Mouse (Mus musculus) midbrain, embryonic 12.5 days (tissue): ENCODE results near the gene Tex9. TPM values are rescaled to one million over a fixed set of nuclear protein-coding genes. Genes with fewer than 3 reads are reported as not detected.
"Not testable (repeated sequence)": the region's sequence is repeated elsewhere in the genome, so short reads cannot be mapped to it uniquely, and the experiment has no call there.

Source experiments
- ATAC-seq: fragments of 200-750 bp; cut with Nextera tagmentation; 2 replicates; pipeline ENCODE4 v1.8.0; 2017; ENCODE audit warnings: low read depth, moderate TSS enrichment, moderate library complexity; ENCODE audit not compliant: low FRiP score
- H3K27ac ChIP-seq: fragments of 300-500 bp; sonication (generic); replicated peaks from 2 replicates; pipeline ENCODE4 v1.5.1; 2016; ENCODE audit warnings: mild to moderate bottlenecking
- H3K27me3 ChIP-seq: fragments of 300-500 bp; sonication (generic); 2 replicates; pipeline ENCODE4 v1.6.1; 2016; ENCODE audit warnings: mild to moderate bottlenecking
- H3K36me3 ChIP-seq: fragments of 300-500 bp; sonication (generic); 2 replicates; pipeline ENCODE4 v1.6.1; 2016
- H3K4me1 ChIP-seq: fragments of 300-500 bp; sonication (generic); 2 replicates; pipeline ENCODE4 v1.6.1; 2016
- H3K4me2 ChIP-seq: fragments of 300-500 bp; sonication (generic); replicated peaks from 2 replicates; pipeline ENCODE4 v1.6.1; 2016; ENCODE audit warnings: mild to moderate bottlenecking, moderate library complexity
- H3K4me3 ChIP-seq: fragments of 300-500 bp; sonication (generic); 2 replicates; pipeline ENCODE4 v1.5.1; 2016; ENCODE audit warnings: mild to moderate bottlenecking
- H3K9ac ChIP-seq: fragments of 300-500 bp; sonication (generic); replicated peaks from 2 replicates; pipeline ENCODE4 v1.6.1; 2016; ENCODE audit warnings: mild to moderate bottlenecking, moderate library complexity
- H3K9me3 ChIP-seq: fragments of 300-500 bp; sonication (generic); 2 replicates; pipeline ENCODE4 v1.6.1; 2016; ENCODE audit warnings: mild to moderate bottlenecking
- WGBS: fragments of 180-500 bp; shearing (Covaris S2); methylation state at CpG from one replicate; pipeline ENCODE4 v1.1.7; 2016; 5-methylcytosine and 5-hydroxymethylcytosine counted together
- microRNA-seq: library from miRNA; unstranded; fragments of <30 nt; microRNA quantifications from one replicate; pipeline ENCODE4, GENCODE M21; 2017
- polyA plus RNA-seq: library from polyadenylated mRNA; unstranded; fragments of >200 nt; fragmentation: Nextera tagmentation; extraction: Ambion mirVana; gene quantifications from 2 replicates; pipeline ENCODE4 v1.2.1, GENCODE M21; 2016

The Tex9 gene
- polyA plus RNA-seq, 1 experiment from 2014 or later = 60.9 TPM

DNA sequence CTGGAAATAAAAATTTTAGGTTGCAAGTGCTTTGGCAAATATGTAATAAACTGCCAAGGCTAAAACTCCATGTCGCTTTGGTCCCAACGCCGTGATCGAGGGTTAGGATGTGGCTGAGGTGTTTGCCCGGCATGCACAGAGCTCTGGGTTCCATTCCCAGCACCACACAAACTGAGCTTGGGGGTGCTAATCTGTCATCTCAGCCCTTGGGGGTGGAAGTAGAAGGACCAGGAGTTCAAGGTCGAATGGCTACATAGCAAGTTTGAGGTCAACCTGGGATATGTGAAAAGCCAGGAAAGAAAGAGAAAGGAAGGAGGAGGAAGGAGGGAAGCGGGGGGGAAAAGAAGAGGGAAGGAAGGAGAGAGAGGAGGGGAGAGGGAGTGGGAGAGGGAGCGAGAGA, 87.6 kb downstream of the Tex9 start:
- Histone ChIP-seq H3K4me1 (0 out of 2 replicates have a peak, but pooled peaks cover 4% of the 10 kb centered on the region), H3K9ac (no peak overlapping the region), H3K27me3 (0 out of 2 replicates have a peak, but pooled peaks cover 3% of the 10 kb centered on the region), H3K27ac (no peak overlapping the region), H3K4me2 (no peak overlapping the region), H3K9me3 (no peaks in the 10 kb centered on the region), H3K36me3 (no peaks in the 10 kb centered on the region), H3K4me3 (no peak overlapping the region)
- ATAC-seq = no peak
- WGBS = 87% methylated on average over 8 of the region's 8 CpGs

- Histone ChIP-seq H3K9ac (no peak overlapping the region), H3K4me1 (no peaks in the 10 kb centered on the region), H3K4me3 (no peak overlapping the region), H3K4me2 (no peak overlapping the region), H3K36me3 (no peaks in the 10 kb centered on the region), H3K27ac (no peak overlapping the region), H3K9me3 (no peaks in the 10 kb centered on the region), H3K27me3 (0 out of 2 replicates have a peak, but pooled peaks cover 3% of the 10 kb centered on the region)
- WGBS = 82% methylated on average over 6 of the region's 6 CpGs
- ATAC-seq = no peak
These were observed 88.6 kb downstream of the Tex9 start for GRCm38 (mm10) chr9:72403421-72403820.

DNA sequence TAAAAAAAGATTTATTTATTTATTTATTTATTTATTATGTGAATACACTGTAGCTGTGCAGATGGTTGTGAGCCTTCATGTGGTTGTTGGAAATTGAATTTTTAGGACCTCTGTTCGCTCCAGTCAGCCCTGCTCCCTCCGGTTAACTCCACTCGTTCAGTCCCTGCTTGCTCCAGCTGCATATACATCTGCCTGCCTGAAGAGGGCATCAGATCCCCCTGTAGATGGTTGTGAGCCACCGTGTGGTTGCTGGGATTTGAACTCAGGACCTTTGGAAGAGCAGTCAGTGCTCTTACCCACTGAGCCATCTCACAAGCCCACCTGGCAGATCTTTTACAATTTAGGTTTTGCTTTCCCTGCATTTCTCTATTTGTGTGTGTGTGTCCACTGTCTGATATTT, 90.2 kb downstream of the Tex9 start:
- H3K9me3 ChIP-seq, ATAC-seq, H3K4me1 ChIP-seq, H3K9ac ChIP-seq, H3K27me3 ChIP-seq, H3K27ac ChIP-seq, H3K4me2 ChIP-seq, H3K4me3 ChIP-seq, H3K36me3 ChIP-seq: not testable (repeated sequence)
- 67% methylated on average over 4 of the region's 4 CpGs for WGBS

Small RNAs within 50 kb of the gene (microRNA-seq; reads per million reads assigned to microRNA genes)
- gene Gm28010 = not detected

Other genes with a start within 250 kb of the Tex9 start
- gene Zfp280d, start 217.4 kb downstream of the Tex9 start, polyA plus RNA-seq = 63.8 and 64.8 TPM in 2 replicates
- 38.0 and 40.0 TPM in 2 replicates for gene Mns1, start 54.2 kb downstream of the Tex9 start, polyA plus RNA-seq
- gene Rfx7, start 40.0 kb upstream of the Tex9 start, polyA plus RNA-seq = 25.0 and 25.5 TPM in 2 replicates
- gene Nedd4, start 170.1 kb upstream of the Tex9 start, polyA plus RNA-seq = 737 and 770 TPM in 2 replicates